Mouse (Mus musculus) cerebellum, adult (tissue): ENCODE results near the gene Mlec.
"Not testable (repeated sequence)": the region's sequence is repeated elsewhere in the genome, so short reads cannot be mapped to it uniquely, and the experiment has no call there.

Experiments used
- ATAC-seq: cut with Nextera tagmentation; 2 replicates; pipeline ENCODE4 v1.9.2; 2017; ENCODE audit warnings: mild to moderate bottlenecking, moderate library complexity, mixed read lengths; ENCODE audit not compliant: insufficient number of reproducible peaks, low FRiP score, low TSS enrichment

Mlec gene

GRCm38 (mm10) chr5:115181248-115181940, 23.4 kb upstream of the Mlec start:
- peak; percentile 27; the same call in 1 of the 2 replicates for ATAC-seq

- ATAC-seq, result no peak
These were observed 21.6 kb upstream of the Mlec start for GRCm38 (mm10) chr5:115179596-115179995.

GRCm38 (mm10) chr5:115177866-115178265, 19.9 kb upstream of the Mlec start:
- no peak for ATAC-seq

- ATAC-seq, result no peak
These were observed 16.6 kb upstream of the Mlec start for GRCm38 (mm10) chr5:115174554-115174953.

- no peak for ATAC-seq
These were observed 12.2 kb upstream of the Mlec start for GRCm38 (mm10) chr5:115170150-115170549.

- ATAC-seq, result no peak
These were observed 10.8 kb upstream of the Mlec start for GRCm38 (mm10) chr5:115168641-115169415.

GRCm38 (mm10) chr5:115167396-115167795, 9.4 kb upstream of the Mlec start:
- ATAC-seq, result no peak

GRCm38 (mm10) chr5:115166815-115167194, 8.8 kb upstream of the Mlec start:
- no peak for ATAC-seq

- no peak for ATAC-seq
These were observed 8.2 kb upstream of the Mlec start for GRCm38 (mm10) chr5:115165895-115166814.

GRCm38 (mm10) chr5:115165351-115165750, 7.4 kb upstream of the Mlec start:
- ATAC-seq, result no peak

- ATAC-seq, result not testable (repeated sequence)
These were observed 6.5 kb upstream of the Mlec start for GRCm38 (mm10) chr5:115164446-115164845.

GRCm38 (mm10) chr5:115163563-115163962, 5.6 kb upstream of the Mlec start:
- ATAC-seq, result no peak

- not testable (repeated sequence) for ATAC-seq
These were observed 3.9 kb upstream of the Mlec start for GRCm38 (mm10) chr5:115161940-115162279.

GRCm38 (mm10) chr5:115161064-115161939, 3.3 kb upstream of the Mlec start:
- no peak for ATAC-seq

GRCm38 (mm10) chr5:115160655-115161054, 2.7 kb upstream of the Mlec start:
- no peak for ATAC-seq

- ATAC-seq, result no peak
These were observed 1.2 kb upstream of the Mlec start for GRCm38 (mm10) chr5:115159165-115159564.

- ATAC-seq, result no peak
These were observed 918 bp downstream of the Mlec start for GRCm38 (mm10) chr5:115156933-115157589.

GRCm38 (mm10) chr5:115156401-115156800, 1.6 kb downstream of the Mlec start:
- no peak for ATAC-seq

GRCm38 (mm10) chr5:115155831-115156230, 2.1 kb downstream of the Mlec start:
- ATAC-seq, result no peak
